Mouse (Mus musculus) stomach, postnatal 0 days (tissue): ENCODE data around the gene Col24a1. TPM values are rescaled to one million over a fixed set of nuclear protein-coding genes. Genes with fewer than 3 reads are reported as not detected.

Experiments
- ATAC-seq: fragments of 200-750 bp; cut with Nextera tagmentation; 2 replicates; pipeline ENCODE4 v1.8.0; 2017; ENCODE audit not compliant: low FRiP score, low TSS enrichment
- DNase-seq: peaks from one replicate; pipeline ENCODE4 v3.0.0-alpha.2; 2016; ENCODE audit warnings: low spot score
- H3K27ac ChIP-seq: fragments of 300-500 bp; sonication (generic); replicated peaks from 2 replicates; pipeline ENCODE4 v1.5.1; 2014; ENCODE audit warnings: mild to moderate bottlenecking, control low read depth
- H3K27me3 ChIP-seq: fragments of 300-500 bp; sonication (generic); 2 replicates; pipeline ENCODE4 v1.6.1; 2014; ENCODE audit warnings: low read length; ENCODE audit not compliant: control insufficient read depth, insufficient read depth
- H3K36me3 ChIP-seq: fragments of 300-500 bp; sonication (generic); 2 replicates; pipeline ENCODE4 v1.6.1; 2014; ENCODE audit warnings: low read length, mixed read lengths; ENCODE audit not compliant: control insufficient read depth, insufficient read depth
- H3K4me1 ChIP-seq: fragments of 300-500 bp; sonication (generic); replicated peaks from 2 replicates; pipeline ENCODE4 v1.6.1; 2014; ENCODE audit warnings: antibody characterized with exemption; ENCODE audit not compliant: control insufficient read depth, insufficient read depth
- H3K4me2 ChIP-seq: fragments of 300-500 bp; sonication (generic); replicated peaks from 2 replicates; pipeline ENCODE4 v1.6.1; 2014; ENCODE audit warnings: low read depth, mild to moderate bottlenecking, control low read depth, moderate library complexity
- H3K4me3 ChIP-seq: fragments of 300-500 bp; sonication (generic); 2 replicates; pipeline ENCODE4 v1.5.1; 2014; ENCODE audit warnings: low read depth, low read length, control low read depth
- H3K9ac ChIP-seq: fragments of 300-500 bp; sonication (generic); 2 replicates; pipeline ENCODE4 v1.6.1; 2014; ENCODE audit warnings: mild to moderate bottlenecking, low read length, control low read depth, mixed read lengths
- H3K9me3 ChIP-seq: fragments of 300-500 bp; sonication (generic); 2 replicates; pipeline ENCODE4 v1.6.1; 2016; ENCODE audit warnings: low read length; ENCODE audit not compliant: control insufficient read depth
- CTCF ChIP-seq: IDR thresholded peaks from 2 replicates; pipeline ENCODE4 v1.5.1; 2016; ENCODE audit warnings: antibody characterized with exemption, low read depth, mild to moderate bottlenecking, moderate library complexity
- EP300 ChIP-seq: optimal IDR thresholded peaks from 2 replicates; pipeline ENCODE3; 2016; ENCODE audit warnings: antibody characterized with exemption
- WGBS: fragments of 180-500 bp; shearing (Covaris S2); extraction: QIAGEN DNeasy Blood & Tissue Kit; methylation state at CpG from one replicate; pipeline ENCODE4 v1.1.7; 2014; 5-methylcytosine and 5-hydroxymethylcytosine counted together
- polyA plus RNA-seq: library from polyadenylated mRNA; unstranded; fragments of >200 nt; fragmentation: Nextera tagmentation; extraction: Ambion mirVana; gene quantifications from 2 replicates; pipeline ENCODE4 v1.2.1, GENCODE M21; 2015

Col24a1 gene
- polyA plus RNA-seq, 1 experiment from 2014 or later, result 0.89 TPM

DNA sequence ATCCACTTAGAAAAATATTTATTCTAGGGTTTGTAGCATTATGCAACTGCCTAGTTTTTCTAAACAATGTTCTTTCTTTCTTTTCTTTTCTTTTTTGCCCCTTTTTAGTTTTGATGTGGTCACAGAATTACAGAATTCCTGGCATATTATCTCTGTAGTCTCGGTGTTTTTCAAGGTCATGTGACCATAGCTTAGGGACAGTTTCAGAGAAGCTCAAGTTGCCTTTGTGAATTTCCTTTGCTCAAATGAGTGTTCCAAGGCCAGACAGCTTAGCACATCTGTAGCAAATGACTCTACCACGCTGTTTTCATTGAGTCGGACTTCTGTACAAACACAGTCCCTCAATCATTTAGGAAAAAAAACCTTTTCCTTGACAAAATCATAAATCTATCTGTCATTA, 205.9 kb downstream of the Col24a1 start:
- H3K4me1 ChIP-seq, result no peaks in the 10 kb centered on the region

GRCm38 (mm10) chr3:145498893-145499292, 206.6 kb downstream of the Col24a1 start:
- Histone ChIP-seq H3K27ac (no peak overlapping the region), H3K4me2 (no peak overlapping the region), H3K4me1 (no peaks in the 10 kb centered on the region), H3K4me3 (no peak overlapping the region), H3K27me3 (no peaks in the 10 kb centered on the region), H3K9ac (no peak overlapping the region), H3K36me3 (no peaks in the 10 kb centered on the region), H3K9me3 (no peaks in the 10 kb centered on the region)
- TF ChIP-seq CTCF (no peak), EP300 (no peak)
- no peak for DNase-seq
- no peak for ATAC-seq
- 87% methylated on average over 6 of the region's 6 CpGs for WGBS

More for the DNA sequence above, 205.9 kb downstream of the Col24a1 start:
- H3K4me2 ChIP-seq, result no peak overlapping the region
- no peaks in the 10 kb centered on the region for H3K9me3 ChIP-seq
- WGBS, result 44% methylated on average over 3 of the region's 3 CpGs
- no peak overlapping the region for H3K4me3 ChIP-seq
- no peak for DNase-seq
- no peaks in the 10 kb centered on the region for H3K36me3 ChIP-seq
- H3K9ac ChIP-seq, result no peak overlapping the region
- H3K27me3 ChIP-seq, result no peaks in the 10 kb centered on the region
- ATAC-seq, result no peak
- TF ChIP-seq CTCF (no peak), EP300 (no peak)
- H3K27ac ChIP-seq, result no peak overlapping the region

- Histone ChIP-seq H3K36me3 (no peaks in the 10 kb centered on the region), H3K4me1 (no peaks in the 10 kb centered on the region), H3K4me2 (no peak overlapping the region), H3K4me3 (no peak overlapping the region), H3K9ac (no peak overlapping the region), H3K27me3 (no peaks in the 10 kb centered on the region), H3K27ac (no peak overlapping the region), H3K9me3 (no peaks in the 10 kb centered on the region)
- 64% methylated on average over 2 of the region's 2 CpGs for WGBS
- ATAC-seq, result no peak
- TF ChIP-seq EP300 (no peak), CTCF (no peak)
- DNase-seq, result no peak
Measured at GRCm38 (mm10) chr3:145504830-145505229, 212.6 kb downstream of the Col24a1 start.

DNA sequence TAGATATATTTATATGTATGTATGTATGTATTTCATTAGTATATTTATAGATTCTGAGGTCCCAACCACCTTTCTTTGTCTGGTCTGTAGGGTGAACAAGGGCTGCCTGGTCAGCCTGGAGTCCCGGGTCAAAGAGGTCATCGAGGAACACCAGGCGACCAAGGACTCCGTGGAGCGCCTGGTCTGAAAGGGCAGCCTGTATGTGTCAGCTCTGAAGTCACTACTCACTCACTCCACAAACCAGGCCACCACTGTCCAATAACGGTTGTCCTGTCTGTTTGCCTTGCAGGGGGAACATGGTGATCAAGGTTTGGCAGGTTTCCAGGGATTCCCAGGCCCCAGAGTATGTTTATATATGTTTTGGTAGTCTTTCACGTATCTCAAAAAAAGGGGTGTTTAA, 216.3 kb downstream of the Col24a1 start:
- Histone ChIP-seq H3K9me3 (no peaks in the 10 kb centered on the region), H3K9ac (no peak overlapping the region), H3K4me2 (no peak overlapping the region), H3K4me3 (no peak overlapping the region), H3K27me3 (no peaks in the 10 kb centered on the region), H3K27ac (no peak overlapping the region), H3K4me1 (no peaks in the 10 kb centered on the region), H3K36me3 (no peaks in the 10 kb centered on the region)
- ATAC-seq (no peak), DNase-seq (no peak)
- WGBS, result 63% methylated on average over 7 of the region's 7 CpGs
- TF ChIP-seq EP300, result no peak
- TF ChIP-seq CTCF, result no peak

DNA sequence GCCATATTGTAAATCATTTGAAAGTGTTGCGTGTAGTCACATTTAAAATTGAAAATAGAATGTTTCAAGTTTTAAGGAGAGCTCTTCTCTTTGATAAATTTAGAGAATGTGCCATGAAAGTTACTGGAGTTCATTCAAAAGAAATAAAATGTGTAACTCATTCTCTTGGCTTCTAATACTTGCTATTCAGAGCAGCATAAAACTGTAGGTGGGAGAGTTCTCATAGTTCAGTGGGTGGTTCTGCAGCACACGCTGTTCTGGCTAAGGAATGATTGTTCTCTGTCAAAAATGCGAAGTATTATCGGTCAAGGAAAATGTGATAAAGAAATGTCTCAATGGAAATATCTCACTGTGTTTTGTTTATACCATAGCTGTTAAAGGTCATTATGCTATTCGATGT, 221.9 kb downstream of the Col24a1 start:
- no peak overlapping the region for H3K4me2 ChIP-seq
- 73% methylated on average over 5 of the region's 5 CpGs for WGBS
- ATAC-seq, result no peak

DNA sequence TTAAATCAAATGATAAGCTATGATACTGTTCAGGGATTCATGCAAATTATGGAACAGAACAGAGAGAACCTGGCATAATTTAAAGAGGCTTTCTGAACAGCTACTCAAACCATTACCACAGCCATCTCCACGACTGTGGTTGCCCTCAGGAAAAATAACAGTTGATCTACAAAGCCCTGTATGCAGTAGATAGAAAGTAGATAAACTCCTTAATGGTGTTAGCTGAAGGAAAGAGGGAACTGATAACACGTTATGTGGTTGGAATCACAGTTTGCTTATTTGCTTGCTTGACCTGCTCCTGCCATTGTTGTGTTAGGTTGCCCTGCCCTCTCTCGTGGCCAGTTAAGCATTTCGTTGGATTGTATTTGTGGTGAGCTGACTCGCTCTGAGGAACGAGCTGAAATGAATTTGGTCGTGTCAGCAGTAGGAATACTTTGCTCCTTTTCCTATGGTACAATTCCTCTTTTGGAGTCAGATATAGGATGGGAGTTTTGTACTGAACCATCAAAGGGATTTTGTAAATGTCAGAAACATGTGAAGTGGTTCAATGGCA, 229.3 kb downstream of the Col24a1 start:
- TF ChIP-seq EP300 (no peak), CTCF (no peak)
- H3K36me3 ChIP-seq, result no peaks in the 10 kb centered on the region
- DNase-seq (no peak), ATAC-seq (no peak)
- H3K27me3 ChIP-seq, result no peaks in the 10 kb centered on the region
- H3K9ac ChIP-seq, result no peak overlapping the region
- WGBS, result 35% methylated on average over 7 of the region's 7 CpGs
- H3K9me3 ChIP-seq, result no peaks in the 10 kb centered on the region
- no peaks in the 10 kb centered on the region for H3K4me1 ChIP-seq
- H3K27ac ChIP-seq, result no peak overlapping the region
- no peak overlapping the region for H3K4me3 ChIP-seq
- H3K4me2 ChIP-seq, result no peak overlapping the region

More for the DNA sequence above, 221.9 kb downstream of the Col24a1 start:
- DNase-seq, result no peak
- no peaks in the 10 kb centered on the region for H3K9me3 ChIP-seq
- H3K36me3 ChIP-seq, result no peaks in the 10 kb centered on the region
- TF ChIP-seq EP300, result no peak
- TF ChIP-seq CTCF, result no peak
- no peak overlapping the region for H3K27ac ChIP-seq
- no peaks in the 10 kb centered on the region for H3K4me1 ChIP-seq
- no peak overlapping the region for H3K9ac ChIP-seq
- no peaks in the 10 kb centered on the region for H3K27me3 ChIP-seq
- H3K4me3 ChIP-seq, result no peak overlapping the region
